Mouse (Mus musculus): ENCODE data around the gene Gm20388.

The Gm20388 gene

GRCm38 (mm10) chr8:123826758-123827157, 3916.1 kb downstream of the Gm20388 start:
- DNase-seq (ENCODE audit: low spot score) = no peak

GRCm38 (mm10) chr8:123827523-123827922, 3916.9 kb downstream of the Gm20388 start:
- no peak for DNase-seq (ENCODE audit: low spot score)

GRCm38 (mm10) chr8:123832757-123833156, 3922.1 kb downstream of the Gm20388 start:
- DNase-seq (ENCODE audit: low spot score) = peak; percentile 60

GRCm38 (mm10) chr8:123835451-123835850, 3924.8 kb downstream of the Gm20388 start:
- DNase-seq (ENCODE audit: low spot score) = peak; percentile 57

- no peak for DNase-seq (ENCODE audit: low spot score)
Measured at GRCm38 (mm10) chr8:123836354-123836753, 3925.7 kb downstream of the Gm20388 start.

- no peak for DNase-seq (ENCODE audit: low spot score)
Measured at GRCm38 (mm10) chr8:123838496-123838895, 3927.9 kb downstream of the Gm20388 start.

GRCm38 (mm10) chr8:123840578-123841345, 3930.1 kb downstream of the Gm20388 start:
- DNase-seq (ENCODE audit: low spot score) = no peak

GRCm38 (mm10) chr8:123842086-123842485, 3931.4 kb downstream of the Gm20388 start:
- no peak for DNase-seq (ENCODE audit: low spot score)

- DNase-seq (ENCODE audit: low spot score) = no peak
Measured at GRCm38 (mm10) chr8:123844341-123844740, 3933.7 kb downstream of the Gm20388 start.

GRCm38 (mm10) chr8:123845114-123845513, 3934.5 kb downstream of the Gm20388 start:
- DNase-seq (ENCODE audit: low spot score) = no peak

- no peak for DNase-seq (ENCODE audit: low spot score)
Measured at GRCm38 (mm10) chr8:123845991-123846390, 3935.3 kb downstream of the Gm20388 start.

GRCm38 (mm10) chr8:123846509-123846908, 3935.9 kb downstream of the Gm20388 start:
- no peak for DNase-seq (ENCODE audit: low spot score)

GRCm38 (mm10) chr8:123847546-123847945, 3936.9 kb downstream of the Gm20388 start:
- no peak for DNase-seq (ENCODE audit: low spot score)

GRCm38 (mm10) chr8:123849352-123849751, 3938.7 kb downstream of the Gm20388 start:
- DNase-seq (ENCODE audit: low spot score) = no peak

GRCm38 (mm10) chr8:123851590-123851989, 3940.9 kb downstream of the Gm20388 start:
- no peak for DNase-seq (ENCODE audit: low spot score)

GRCm38 (mm10) chr8:123854252-123854651, 3943.6 kb downstream of the Gm20388 start:
- DNase-seq (ENCODE audit: low spot score) = no peak

- DNase-seq (ENCODE audit: low spot score) = no peak
Measured at GRCm38 (mm10) chr8:123854733-123855475, 3944.3 kb downstream of the Gm20388 start.

- no peak for DNase-seq (ENCODE audit: low spot score)
Measured at GRCm38 (mm10) chr8:123857361-123857760, 3946.7 kb downstream of the Gm20388 start.

GRCm38 (mm10) chr8:123858574-123858940, 3947.9 kb downstream of the Gm20388 start:
- DNase-seq (ENCODE audit: low spot score) = no peak

GRCm38 (mm10) chr8:123858941-123859647, 3948.5 kb downstream of the Gm20388 start:
- peak; percentile 83 for DNase-seq (ENCODE audit: low spot score)

- DNase-seq (ENCODE audit: low spot score) = no peak
Measured at GRCm38 (mm10) chr8:123859648-123860259, 3949.1 kb downstream of the Gm20388 start, which contains the start of gene Ccsap. Gene Ccsap (minus strand): TSS chr8:123860209.

GRCm38 (mm10) chr8:123860386-123860785, 3949.7 kb downstream of the Gm20388 start:
- peak; percentile 10 for DNase-seq (ENCODE audit: low spot score)

Data from adipocyte (in vitro differentiated cells).